Mouse (Mus musculus) CH12.LX (cell line): ENCODE results near the gene Pkp4.

Experiments used
- CTCF ChIP-seq, 2 experiments: IDR thresholded peaks in 1 of 2; conservative IDR thresholded peaks in 1 of 2; 2 replicates each; pipeline ENCODE4 v1.5.1; 2011 to 2012; ENCODE audit warnings: low read depth in 2 of 2, low read length in 2 of 2, improper control_type of control experiment in 1 of 2, inconsistent platforms in 1 of 2, mild to moderate bottlenecking in 1 of 2, moderate library complexity in 1 of 2
- EP300 ChIP-seq: IDR thresholded peaks from 2 replicates; pipeline ENCODE4 v1.6.1; 2011; ENCODE audit warnings: low read length, improper control_type of control experiment
- MAFK ChIP-seq: IDR thresholded peaks from 2 replicates; pipeline ENCODE4 v1.6.1; 2011; ENCODE audit warnings: low read length, improper control_type of control experiment; ENCODE audit not compliant: insufficient replicate concordance
- MAX ChIP-seq: IDR thresholded peaks from 2 replicates; pipeline ENCODE4 v1.6.1; 2011; ENCODE audit warnings: low read length, improper control_type of control experiment
- NELFE ChIP-seq: IDR thresholded peaks from 2 replicates; pipeline ENCODE4 v1.6.1; 2011; ENCODE audit warnings: low read depth, low read length, improper control_type of control experiment
- POLR2A ChIP-seq: IDR thresholded peaks from 2 replicates; pipeline ENCODE4 v1.6.1; 2011; ENCODE audit warnings: low read depth, mild to moderate bottlenecking, improper control_type of control experiment, low read length
- RAD21 ChIP-seq: IDR thresholded peaks from 2 replicates; pipeline ENCODE4 v1.6.1; 2011; ENCODE audit warnings: low read depth, mild to moderate bottlenecking, low read length, improper control_type of control experiment, moderate library complexity
- SIN3A ChIP-seq: IDR thresholded peaks from 2 replicates; pipeline ENCODE4 v1.6.1; 2012; ENCODE audit warnings: low read length, improper control_type of control experiment, inconsistent platforms
- TCF12 ChIP-seq: IDR thresholded peaks from 2 replicates; pipeline ENCODE4 v1.6.1; 2014; ENCODE audit warnings: low read depth, mild to moderate bottlenecking, inconsistent platforms, low read length, improper control_type of control experiment
- UBTF ChIP-seq: IDR thresholded peaks from 2 replicates; pipeline ENCODE4 v1.6.1; 2012; ENCODE audit warnings: low read depth, mild to moderate bottlenecking, inconsistent platforms, low read length, improper control_type of control experiment, moderate library complexity
- USF1 ChIP-seq: IDR thresholded peaks from 2 replicates; pipeline ENCODE4 v1.6.1; 2014; ENCODE audit warnings: low read depth, mild to moderate bottlenecking, inconsistent platforms, low read length, improper control_type of control experiment
- ZC3H11A ChIP-seq: IDR thresholded peaks from 2 replicates; pipeline ENCODE4 v1.6.1; 2012; ENCODE audit warnings: low read depth, mild to moderate bottlenecking, inconsistent platforms, low read length, improper control_type of control experiment

GRCm38 (mm10) chr2:59171533-59171932, 10.9 kb downstream of the Pkp4 start:
- no peak for TF ChIP-seq CTCF (conservative IDR thresholded peaks at IDR 0.05 in 1 of 2, IDR thresholded peaks at IDR 0.05 in 1 of 2; ENCODE audit: low read depth in 2 of 2, low read length in 2 of 2)
- no peak for TF ChIP-seq RAD21
- no peak for TF ChIP-seq USF1
- TF ChIP-seq MAFK: no peak
- no peak for TF ChIP-seq SIN3A
- no peak for TF ChIP-seq MAX
- no peak for TF ChIP-seq ZC3H11A
- no peak for TF ChIP-seq POLR2A
- no peak for TF ChIP-seq NELFE
- no peak for TF ChIP-seq TCF12
- no peak for TF ChIP-seq EP300
- no peak for TF ChIP-seq UBTF
